Mouse (Mus musculus) bone marrow, adult 2 months (tissue): Measurements from ENCODE around the gene Brinp1. TPM values are rescaled to one million over a fixed set of nuclear protein-coding genes. Genes with fewer than 3 reads are reported as not detected.

Experiments
- H3K27ac ChIP-seq: fragments of 200-500 bp; 2 replicates; pipeline ENCODE4 v1.5.1; 2012; ENCODE audit warnings: low read depth, mild to moderate bottlenecking, control low read depth, inconsistent platforms, low read length; ENCODE audit not compliant: control insufficient read depth, poor library complexity, insufficient read depth
- H3K4me1 ChIP-seq: fragments of 200-500 bp; 2 replicates; pipeline ENCODE4 v1.6.1; 2011; ENCODE audit warnings: low read length; ENCODE audit not compliant: control insufficient read depth, insufficient read depth
- H3K4me3 ChIP-seq: fragments of 200-500 bp; replicated peaks from 2 replicates; pipeline ENCODE3; 2011; ENCODE audit warnings: mild to moderate bottlenecking, low read depth, low read length, control low read depth; ENCODE audit not compliant: control insufficient read depth
- CTCF ChIP-seq: fragments of 200-500 bp; IDR thresholded peaks from 2 replicates; pipeline ENCODE4 v1.5.1; 2011; ENCODE audit warnings: low read length, control low read depth; ENCODE audit not compliant: control insufficient read depth, insufficient read depth
- POLR2A ChIP-seq: fragments of 200-500 bp; IDR thresholded peaks from 2 replicates; pipeline ENCODE4 v1.6.1; 2011; ENCODE audit warnings: low read depth, mild to moderate bottlenecking, control low read depth, low read length, borderline replicate concordance; ENCODE audit not compliant: control insufficient read depth
- WGBS: fragments of 180-500 bp; shearing (Covaris S2); methylation state at CpG from one replicate; pipeline ENCODE4 v1.1.7; 2018; 5-methylcytosine and 5-hydroxymethylcytosine counted together
- polyA plus RNA-seq: library from polyadenylated mRNA; stranded (reverse); fragments of >200 nt; gene quantifications from 2 replicates; pipeline ENCODE4 v1.2.4, GENCODE M21; 2011; ENCODE audit warnings: low replicate concordance; ENCODE audit not compliant: missing spikeins, insufficient read depth, insufficient read length

Brinp1 gene
- polyA plus RNA-seq, 1 experiment, result not detected

- H3K27ac ChIP-seq, result no peak overlapping the region
- WGBS, result 78% methylated on average over 2 of the region's 2 CpGs
- H3K4me3 ChIP-seq, result no peak overlapping the region
- TF ChIP-seq POLR2A (no peak), CTCF (no peak)
- H3K4me1 ChIP-seq, result no peaks in the 10 kb centered on the region
Observed at GRCm38 (mm10) chr4:68926091-68926490, 28.1 kb downstream of the Brinp1 start.

GRCm38 (mm10) chr4:68922944-68923343 lies 31.3 kb downstream of the Brinp1 start:
- H3K4me1 ChIP-seq, result no peaks in the 10 kb centered on the region
- WGBS, result 52% methylated on average over 1 of the region's 1 CpGs
- TF ChIP-seq CTCF (no peak), POLR2A (no peak)
- no peak overlapping the region for H3K27ac ChIP-seq
- no peak overlapping the region for H3K4me3 ChIP-seq

GRCm38 (mm10) chr4:68922504-68922903 lies 31.7 kb downstream of the Brinp1 start:
- WGBS, result 70% methylated on average over 1 of the region's 1 CpGs
- no peak for TF ChIP-seq CTCF
- TF ChIP-seq POLR2A, result no peak

GRCm38 (mm10) chr4:68920127-68920526 lies 34.1 kb downstream of the Brinp1 start:
- no peaks in the 10 kb centered on the region for H3K4me1 ChIP-seq
- no peak overlapping the region for H3K4me3 ChIP-seq
- no peak for TF ChIP-seq POLR2A
- TF ChIP-seq CTCF, result no peak
- WGBS, result 77% methylated on average over 3 of the region's 3 CpGs
- no peak overlapping the region for H3K27ac ChIP-seq

More at GRCm38 (mm10) chr4:68922504-68922903, 31.7 kb downstream of the Brinp1 start:
- no peaks in the 10 kb centered on the region for H3K4me1 ChIP-seq
- no peak overlapping the region for H3K27ac ChIP-seq
- no peak overlapping the region for H3K4me3 ChIP-seq

- H3K4me1 ChIP-seq, result no peaks in the 10 kb centered on the region
- no peak overlapping the region for H3K27ac ChIP-seq
- 66% methylated on average over 3 of the region's 3 CpGs for WGBS
- TF ChIP-seq CTCF (no peak), POLR2A (no peak)
- no peak overlapping the region for H3K4me3 ChIP-seq
Observed at GRCm38 (mm10) chr4:68910942-68911341, 43.3 kb downstream of the Brinp1 start.

GRCm38 (mm10) chr4:68906417-68907210 lies 47.6 kb downstream of the Brinp1 start:
- no peak overlapping the region for H3K4me3 ChIP-seq
- no peak overlapping the region for H3K27ac ChIP-seq
- TF ChIP-seq POLR2A (no peak), CTCF (no peak)
- no peaks in the 10 kb centered on the region for H3K4me1 ChIP-seq
- WGBS, result 80% methylated on average over 11 of the region's 11 CpGs

GRCm38 (mm10) chr4:68890526-68890925 lies 63.7 kb downstream of the Brinp1 start:
- TF ChIP-seq CTCF, result no peak
- TF ChIP-seq POLR2A, result no peak
- no peak overlapping the region for H3K27ac ChIP-seq
- no peak overlapping the region for H3K4me3 ChIP-seq
- no peaks in the 10 kb centered on the region for H3K4me1 ChIP-seq
- 76% methylated on average over 4 of the region's 4 CpGs for WGBS

- 82% methylated on average over 2 of the region's 2 CpGs for WGBS
- Histone ChIP-seq H3K4me3 (no peak overlapping the region), H3K4me1 (no peaks in the 10 kb centered on the region), H3K27ac (no peak overlapping the region)
- TF ChIP-seq POLR2A (no peak), CTCF (no peak)
Observed at GRCm38 (mm10) chr4:68886276-68886675, 67.9 kb downstream of the Brinp1 start.

GRCm38 (mm10) chr4:68872028-68872427 lies 82.2 kb downstream of the Brinp1 start:
- TF ChIP-seq CTCF, result no peak
- no peak for TF ChIP-seq POLR2A
- H3K27ac ChIP-seq, result no peak overlapping the region
- H3K4me3 ChIP-seq, result no peak overlapping the region
- H3K4me1 ChIP-seq, result no peaks in the 10 kb centered on the region
